Mouse (Mus musculus): ENCODE data around the gene Gm3173.
"Not testable (repeated sequence)": the region's sequence is repeated elsewhere in the genome, so short reads cannot be mapped to it uniquely, and the experiment has no call there.

DNA sequence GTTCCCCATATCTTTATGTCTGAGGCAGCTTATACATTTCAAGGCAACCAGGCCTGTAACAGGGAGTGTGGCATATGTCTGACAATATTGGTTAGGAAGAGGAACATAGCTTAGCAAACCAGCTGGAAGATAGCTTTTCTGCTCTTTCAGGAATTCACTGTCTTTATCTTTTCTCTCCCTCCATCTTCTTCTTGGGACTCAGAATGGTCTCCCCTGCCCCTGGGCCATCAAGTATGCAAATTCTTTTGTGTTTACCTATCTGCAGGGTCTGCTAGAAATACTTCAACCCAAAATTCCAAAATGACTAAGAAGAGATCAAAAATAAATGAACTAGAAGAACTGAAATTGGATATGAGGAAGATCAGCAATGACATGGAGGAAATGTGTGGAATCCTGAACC is at the start of gene Gm3173:
- TF ChIP-seq CTCF, POLR2A (IDR thresholded peaks at IDR 0.05; ENCODE audit: insufficient read depth, low read depth, low read length): not testable (repeated sequence)
